Mouse (Mus musculus) intestine, embryonic 14.5 days (tissue): ENCODE data around the gene Tnfsf4. TPM values are rescaled to one million over a fixed set of nuclear protein-coding genes. Genes with fewer than 3 reads are reported as not detected.

Experiments
- ATAC-seq: fragments of 200-750 bp; cut with Nextera tagmentation; replicated peaks from 2 replicates; pipeline ENCODE4 v1.8.0; 2017; ENCODE audit warnings: low read depth, moderate number of reproducible peaks, moderate TSS enrichment, moderate library complexity; ENCODE audit not compliant: low FRiP score, low TSS enrichment
- DNase-seq: peaks from one replicate; pipeline ENCODE4 v3.0.0-alpha.2; 2018; ENCODE audit warnings: low spot score
- H3K27ac ChIP-seq: fragments of 300-500 bp; sonication (generic); 2 replicates; pipeline ENCODE4 v1.5.1; 2014; ENCODE audit warnings: low read depth, mild to moderate bottlenecking, control low read depth
- H3K27me3 ChIP-seq: fragments of 300-500 bp; sonication (generic); replicated peaks from 2 replicates; pipeline ENCODE4 v1.6.1; 2014; ENCODE audit warnings: low read length, control low read depth; ENCODE audit not compliant: control insufficient read depth, insufficient read depth
- H3K36me3 ChIP-seq: fragments of 300-500 bp; sonication (generic); 2 replicates; pipeline ENCODE4 v1.6.1; 2014; ENCODE audit warnings: low read length, control low read depth; ENCODE audit not compliant: control insufficient read depth, insufficient read depth
- H3K4me1 ChIP-seq: fragments of 300-500 bp; sonication (generic); replicated peaks from 2 replicates; pipeline ENCODE4 v1.6.1; 2014; ENCODE audit warnings: low read length, control low read depth, mixed read lengths; ENCODE audit not compliant: control insufficient read depth, insufficient read depth
- H3K4me2 ChIP-seq: fragments of 300-500 bp; sonication (generic); 2 replicates; pipeline ENCODE4 v1.6.1; 2014; ENCODE audit warnings: low read length
- H3K4me3 ChIP-seq: fragments of 300-500 bp; sonication (generic); 2 replicates; pipeline ENCODE4 v1.5.1; 2014; ENCODE audit warnings: low read depth, low read length, control low read depth, mixed read lengths
- H3K9ac ChIP-seq: fragments of 300-500 bp; sonication (generic); 2 replicates; pipeline ENCODE4 v1.6.1; 2014; ENCODE audit warnings: mild to moderate bottlenecking, low read length
- H3K9me3 ChIP-seq: fragments of 300-500 bp; sonication (generic); 2 replicates; pipeline ENCODE4 v1.6.1; 2016; ENCODE audit warnings: low read length, control low read depth; ENCODE audit not compliant: control insufficient read depth
- WGBS: fragments of 180-500 bp; shearing (Covaris S2); extraction: QIAGEN DNeasy Blood & Tissue Kit; methylation state at CpG from one replicate; pipeline ENCODE4 v1.1.7; 2014; 5-methylcytosine and 5-hydroxymethylcytosine counted together
- polyA plus RNA-seq: library from polyadenylated mRNA; unstranded; fragments of >200 nt; fragmentation: Nextera tagmentation; extraction: Ambion mirVana; gene quantifications from 2 replicates; pipeline ENCODE4 v1.2.1, GENCODE M21; 2014

Gene Tnfsf4
- polyA plus RNA-seq, 1 experiment from 2014 or later, result not detected

DNA sequence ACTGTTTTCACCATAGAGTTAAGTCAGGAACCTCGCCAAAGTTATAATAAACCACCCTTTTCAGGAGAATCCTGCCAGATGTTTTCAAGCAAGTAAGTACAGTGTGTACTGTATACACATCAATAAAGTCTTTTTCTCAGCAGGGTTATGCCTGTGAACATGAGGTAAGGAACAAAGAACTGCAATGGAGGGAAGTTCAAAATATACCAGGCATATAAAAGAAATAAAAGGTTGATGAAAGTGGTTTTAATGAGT lies 31.8 kb downstream of the Tnfsf4 start:
- no peak overlapping the region for H3K4me3 ChIP-seq
- WGBS, result 37% methylated on average over 1 of the region's 1 CpGs
- ATAC-seq, result no peak
- no peaks in the 10 kb centered on the region for H3K36me3 ChIP-seq
- no peak overlapping the region for H3K27ac ChIP-seq
- H3K4me1 ChIP-seq, result no peaks in the 10 kb centered on the region
- H3K9me3 ChIP-seq, result no peaks in the 10 kb centered on the region
- no peak overlapping the region for H3K4me2 ChIP-seq
- no peak for DNase-seq
- no peak overlapping the region for H3K9ac ChIP-seq
- H3K27me3 ChIP-seq, result no peaks in the 10 kb centered on the region

- Histone ChIP-seq H3K27ac (no peak overlapping the region), H3K4me2 (no peak overlapping the region), H3K9me3 (no peaks in the 10 kb centered on the region), H3K27me3 (no peaks in the 10 kb centered on the region), H3K4me3 (no peak overlapping the region), H3K9ac (no peak overlapping the region), H3K4me1 (no peaks in the 10 kb centered on the region), H3K36me3 (no peaks in the 10 kb centered on the region)
- DNase-seq, result no peak
- ATAC-seq, result no peak
- WGBS, result 74% methylated on average over 2 of the region's 2 CpGs
Measured at GRCm38 (mm10) chr1:161435781-161436180, 40.6 kb downstream of the Tnfsf4 start.

DNA sequence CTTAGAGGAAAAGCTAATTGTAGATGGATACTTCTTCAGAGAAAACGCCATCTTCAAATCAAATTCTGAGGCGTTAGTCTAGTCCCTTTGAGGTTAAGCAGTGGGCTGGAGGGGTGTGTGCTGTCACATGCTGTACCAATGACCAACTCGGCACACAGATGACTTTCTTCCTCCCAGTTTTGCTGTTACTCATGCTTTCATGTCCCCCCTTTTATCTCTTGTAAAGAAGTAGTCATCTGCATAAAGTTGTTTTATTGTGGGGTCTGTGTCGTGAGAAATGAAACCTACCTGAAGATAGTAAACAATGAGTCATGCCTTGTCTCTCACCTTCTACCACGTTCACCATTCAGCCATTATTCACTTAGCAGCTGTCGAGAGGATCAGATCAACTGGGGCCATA lies 41.3 kb downstream of the Tnfsf4 start:
- no peak for DNase-seq
- no peak for ATAC-seq
- no peak overlapping the region for H3K27ac ChIP-seq
- H3K4me3 ChIP-seq, result no peak overlapping the region
- no peak overlapping the region for H3K4me2 ChIP-seq
- H3K36me3 ChIP-seq, result no peaks in the 10 kb centered on the region
- H3K27me3 ChIP-seq, result no peaks in the 10 kb centered on the region
- H3K4me1 ChIP-seq, result no peaks in the 10 kb centered on the region
- H3K9me3 ChIP-seq, result no peaks in the 10 kb centered on the region
- 80% methylated on average over 6 of the region's 6 CpGs for WGBS
- H3K9ac ChIP-seq, result no peak overlapping the region

- WGBS, result 68% methylated on average over 7 of the region's 7 CpGs
- Histone ChIP-seq H3K27ac (no peak overlapping the region), H3K9me3 (no peaks in the 10 kb centered on the region), H3K4me2 (no peak overlapping the region), H3K4me1 (peaks cover 4% of the 10 kb centered on the region; the same call in 1 of the 2 replicates), H3K36me3 (no peaks in the 10 kb centered on the region), H3K4me3 (no peak overlapping the region), H3K27me3 (no peaks in the 10 kb centered on the region), H3K9ac (no peak overlapping the region)
- ATAC-seq (peak; percentile 88), DNase-seq (peak; percentile 56)
Measured at GRCm38 (mm10) chr1:161444858-161445257, 49.6 kb downstream of the Tnfsf4 start.

- Histone ChIP-seq H3K4me3 (no peak overlapping the region), H3K4me2 (no peak overlapping the region), H3K27me3 (no peaks in the 10 kb centered on the region), H3K27ac (no peak overlapping the region), H3K9me3 (no peaks in the 10 kb centered on the region), H3K9ac (no peak overlapping the region), H3K36me3 (no peaks in the 10 kb centered on the region), H3K4me1 (no peaks in the 10 kb centered on the region)
- no peak for DNase-seq
- WGBS, result 35% methylated on average over 3 of the region's 3 CpGs
- no peak for ATAC-seq
Measured at GRCm38 (mm10) chr1:161451683-161452245, 56.6 kb downstream of the Tnfsf4 start.

DNA sequence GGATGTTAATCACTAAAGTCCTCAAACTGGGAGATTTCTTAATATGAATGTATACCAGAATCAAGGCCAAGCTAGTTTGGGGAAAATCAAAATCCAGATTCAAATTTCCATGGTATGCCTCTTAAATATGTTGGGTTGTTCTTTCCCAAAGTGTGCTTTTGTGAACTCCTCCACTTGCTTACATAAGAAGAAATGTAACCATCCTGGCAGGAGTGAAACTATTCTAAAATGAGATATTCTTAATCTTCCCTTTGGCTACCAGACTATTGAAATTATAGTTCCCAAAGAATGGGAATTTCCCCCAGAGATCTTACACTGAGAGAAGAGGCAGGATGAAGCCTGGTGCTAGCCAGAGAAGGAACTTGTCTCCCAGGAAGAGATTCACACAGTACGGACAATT lies 57.0 kb downstream of the Tnfsf4 start:
- ATAC-seq (no peak), DNase-seq (no peak)
- Histone ChIP-seq H3K4me3 (no peak overlapping the region), H3K27me3 (no peaks in the 10 kb centered on the region), H3K4me2 (no peak overlapping the region), H3K36me3 (no peaks in the 10 kb centered on the region), H3K27ac (no peak overlapping the region), H3K9me3 (no peaks in the 10 kb centered on the region), H3K4me1 (no peaks in the 10 kb centered on the region), H3K9ac (no peak overlapping the region)
- WGBS, result 74% methylated on average over 1 of the region's 1 CpGs

DNA sequence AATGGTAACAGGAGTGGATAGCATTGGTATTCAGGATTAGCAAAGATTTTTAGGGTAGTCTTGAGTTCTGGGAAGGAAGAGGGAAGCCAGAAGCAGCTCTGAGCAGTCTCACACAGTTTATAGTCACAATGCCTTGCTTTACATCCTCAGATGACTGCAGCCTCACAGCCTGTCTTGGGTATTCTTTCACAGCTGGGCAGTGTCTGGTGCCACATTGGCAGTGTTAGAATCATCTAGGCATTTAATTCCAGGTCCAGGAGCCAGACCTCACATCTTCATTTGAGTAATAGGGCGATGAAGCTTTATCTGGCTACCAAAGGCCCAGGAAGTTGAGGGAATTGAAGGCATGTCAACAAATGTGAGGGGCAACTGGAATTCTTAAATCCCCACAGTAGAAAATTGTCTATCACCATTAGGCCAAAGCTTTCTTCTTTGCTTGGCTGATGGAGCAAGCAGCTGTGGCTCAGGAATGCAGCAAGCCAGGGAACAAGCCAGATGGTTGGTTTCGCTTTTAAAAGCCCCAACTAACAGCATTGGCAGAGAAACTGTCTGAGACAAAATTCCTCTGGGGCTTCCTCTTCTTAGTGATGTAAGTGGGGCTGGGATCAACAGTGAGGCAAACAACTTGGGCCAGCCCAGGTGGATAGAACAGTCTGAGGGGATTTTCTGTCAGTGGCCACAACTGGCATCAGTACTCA lies 68.3 kb downstream of the Tnfsf4 start:
- Histone ChIP-seq H3K9ac (no peak overlapping the region), H3K36me3 (no peaks in the 10 kb centered on the region), H3K4me1 (no peaks in the 10 kb centered on the region), H3K27me3 (no peaks in the 10 kb centered on the region), H3K4me3 (no peak overlapping the region), H3K27ac (peak overlapping the region; percentile 38; the same call in 1 of the 2 replicates), H3K9me3 (no peaks in the 10 kb centered on the region), H3K4me2 (no peak overlapping the region)
- DNase-seq (no peak), ATAC-seq (no peak)
- WGBS, result 67% methylated on average over 2 of the region's 2 CpGs

Other genes starting within 250 kb of the Tnfsf4 start
- 0.19 TPM in 1 of 2 replicates, not detected in the other for gene Tex50, start 236.1 kb upstream of the Tnfsf4 start, polyA plus RNA-seq
- gene Prdx6, start 144.2 kb upstream of the Tnfsf4 start, polyA plus RNA-seq, result 518 and 523 TPM in 2 replicates
- gene Tnfsf18, start 99.2 kb downstream of the Tnfsf4 start, polyA plus RNA-seq, result not detected in 2 replicates